Mouse (Mus musculus) erythroid progenitor cell, adult 5-6 weeks (primary cell): ENCODE data around the gene Por. TPM values are rescaled to one million over a fixed set of nuclear protein-coding genes. Genes with fewer than 3 reads are reported as not detected.

Source experiments
- ATAC-seq: replicated peaks from 2 replicates; pipeline ENCODE4 v1.8.0; 2016; ENCODE audit warnings: moderate number of reproducible peaks, mild to moderate bottlenecking, moderate TSS enrichment, inconsistent platforms; ENCODE audit not compliant: poor library complexity, low FRiP score, severe bottlenecking
- total RNA-seq, 2 experiments: library from RNA; stranded (forward) in 1 of 2; stranded (reverse) in 1 of 2; fragments of 150-400 nt in 1 of 2; fragments of 186-747, 209-891 nt in 1 of 2; gene quantifications; 2 replicates each; pipeline versions ENCODE4 v1.2.3 to v1.2.4; 2015 to 2017; ENCODE audit warnings: low replicate concordance in 2 of 2

Por gene
- total RNA-seq, 2 experiments from 2014 or later = 7.1 to 17.5 TPM

DNA sequence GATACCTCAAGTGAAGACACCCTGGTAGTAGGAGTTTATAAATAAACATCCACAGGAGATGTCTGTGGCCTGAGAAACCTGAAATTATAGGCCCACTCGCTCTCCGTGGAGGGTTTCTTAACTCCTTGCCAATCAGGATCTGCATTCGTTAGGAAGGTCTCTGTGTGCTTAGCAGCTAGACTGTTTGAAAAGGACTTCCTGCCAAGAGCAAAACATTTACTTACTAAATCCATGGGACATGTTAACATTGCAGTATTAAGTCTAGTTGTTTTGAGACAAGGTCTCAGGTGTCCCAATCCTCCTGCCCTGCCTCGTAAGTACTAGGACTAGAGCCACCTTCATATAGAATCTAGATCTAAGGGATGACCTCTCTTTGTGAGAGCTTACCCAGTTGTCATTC lies 21.4 kb downstream of the Por start:
- ATAC-seq = no peak

GRCm38 (mm10) chr5:135693281-135693853 lies 23.5 kb downstream of the Por start:
- no peak for ATAC-seq

GRCm38 (mm10) chr5:135695277-135695721 lies 25.5 kb downstream of the Por start:
- ATAC-seq = no peak

GRCm38 (mm10) chr5:135697711-135698111 lies 27.9 kb downstream of the Por start:
- ATAC-seq = no peak

GRCm38 (mm10) chr5:135701601-135702000 lies 31.8 kb downstream of the Por start:
- no peak for ATAC-seq

DNA sequence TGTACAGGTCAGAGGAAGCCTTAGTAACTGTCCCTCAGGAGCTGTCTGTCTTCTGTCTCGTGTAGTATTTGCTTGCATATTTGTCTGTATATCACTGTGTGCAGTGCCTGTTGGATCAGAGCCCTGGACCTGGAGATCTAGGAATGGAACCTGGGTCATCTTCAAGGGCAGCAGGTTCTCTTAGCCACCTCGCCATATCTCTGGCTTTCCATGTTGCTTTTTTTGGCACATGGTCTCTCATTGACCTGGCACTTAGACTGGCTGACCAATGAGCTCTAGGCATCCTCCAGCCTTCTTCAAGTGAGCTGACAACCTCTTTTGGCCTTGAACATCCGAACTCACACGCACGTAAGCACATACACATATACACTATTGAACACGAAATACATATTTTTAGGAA lies 32.4 kb downstream of the Por start:
- no peak for ATAC-seq

- ATAC-seq = no peak
Measured at GRCm38 (mm10) chr5:135702682-135703192, 32.9 kb downstream of the Por start.

DNA sequence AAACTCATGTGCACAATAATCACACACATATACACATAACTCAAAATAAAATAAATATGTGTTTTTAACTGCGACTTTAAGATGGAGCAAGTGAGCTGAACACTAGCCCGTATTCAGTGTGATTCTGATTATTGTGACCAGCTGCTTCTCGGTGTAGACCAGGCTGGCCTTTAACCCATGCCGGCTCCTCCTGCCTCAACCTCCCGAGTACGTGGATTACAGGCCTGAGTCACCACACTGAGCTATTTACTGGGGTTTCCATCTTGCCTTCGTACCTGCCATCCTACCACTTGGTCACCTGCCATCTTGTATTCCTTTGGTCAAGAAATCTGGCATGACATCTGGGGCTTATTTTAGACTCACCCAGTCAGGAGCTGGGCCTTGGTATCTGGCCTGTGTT lies 33.6 kb downstream of the Por start:
- no peak for ATAC-seq

DNA sequence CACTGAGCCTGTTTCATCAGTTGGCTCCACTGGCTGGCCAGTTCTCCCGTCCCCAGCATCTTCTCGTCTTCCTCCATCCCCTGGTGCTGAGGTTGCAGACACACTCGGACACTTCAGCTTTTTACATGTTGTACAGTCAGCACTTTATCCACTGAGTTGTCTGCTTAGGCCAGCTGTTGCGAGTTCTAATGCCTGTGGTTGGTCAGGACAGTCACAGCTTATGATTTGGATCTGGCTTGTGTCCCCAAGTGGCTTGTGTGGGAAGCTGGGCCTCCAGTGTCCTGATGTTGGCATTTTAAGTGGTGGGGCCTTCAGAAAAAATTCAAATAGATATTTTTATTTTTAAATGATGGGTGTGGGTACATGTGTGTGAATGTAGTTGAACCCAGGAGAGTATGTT lies 35.5 kb downstream of the Por start:
- ATAC-seq = no peak

GRCm38 (mm10) chr5:135707039-135707438 lies 37.2 kb downstream of the Por start:
- ATAC-seq = no peak

GRCm38 (mm10) chr5:135707855-135708254 lies 38.0 kb downstream of the Por start:
- ATAC-seq = no peak

DNA sequence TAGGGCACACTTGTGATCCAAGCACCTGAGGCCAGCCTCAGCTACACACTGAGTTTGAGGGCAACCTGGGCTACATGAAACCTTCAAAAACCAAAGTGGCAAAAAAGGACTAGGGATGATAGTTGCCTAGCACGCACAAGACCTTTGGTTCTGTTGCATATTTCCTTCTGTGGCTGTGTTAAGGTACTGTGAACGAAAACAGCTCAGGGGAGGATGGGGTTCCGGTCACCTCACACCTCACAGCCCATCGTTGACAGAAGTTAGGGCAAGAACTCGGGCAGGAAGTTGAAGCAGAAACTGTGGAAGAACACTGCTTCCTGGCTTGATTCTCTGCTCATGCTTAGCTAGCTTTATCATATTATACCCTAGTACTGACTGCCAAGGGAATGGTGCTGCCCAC lies 39.9 kb downstream of the Por start:
- ATAC-seq = no peak

GRCm38 (mm10) chr5:135710599-135711214 lies 40.9 kb downstream of the Por start:
- ATAC-seq = no peak

GRCm38 (mm10) chr5:135711582-135712355 lies 41.9 kb downstream of the Por start:
- ATAC-seq = no peak

DNA sequence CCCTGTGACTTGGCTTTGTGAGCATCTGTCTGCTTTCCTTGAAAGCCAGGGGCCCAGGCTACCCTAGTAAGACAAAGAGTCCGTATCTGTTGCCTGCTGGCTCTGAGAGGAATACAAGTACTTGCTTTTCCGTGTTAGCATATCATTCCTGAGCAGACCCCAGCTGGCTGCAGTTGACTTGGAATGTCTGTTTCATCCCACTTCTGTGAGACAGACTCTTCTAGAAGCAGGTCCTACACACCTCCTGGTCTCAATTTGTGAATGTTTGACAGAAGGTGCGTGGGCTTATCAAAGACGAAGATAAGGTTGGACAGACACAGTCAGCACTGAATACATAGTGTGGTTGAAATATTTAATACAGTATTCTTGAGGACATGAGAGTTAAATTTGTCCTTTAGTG lies 43.0 kb downstream of the Por start:
- ATAC-seq = no peak

GRCm38 (mm10) chr5:135713441-135714218 lies 43.8 kb downstream of the Por start:
- ATAC-seq = no peak

- no peak for ATAC-seq
Measured at GRCm38 (mm10) chr5:135715624-135716023, 45.8 kb downstream of the Por start.

DNA sequence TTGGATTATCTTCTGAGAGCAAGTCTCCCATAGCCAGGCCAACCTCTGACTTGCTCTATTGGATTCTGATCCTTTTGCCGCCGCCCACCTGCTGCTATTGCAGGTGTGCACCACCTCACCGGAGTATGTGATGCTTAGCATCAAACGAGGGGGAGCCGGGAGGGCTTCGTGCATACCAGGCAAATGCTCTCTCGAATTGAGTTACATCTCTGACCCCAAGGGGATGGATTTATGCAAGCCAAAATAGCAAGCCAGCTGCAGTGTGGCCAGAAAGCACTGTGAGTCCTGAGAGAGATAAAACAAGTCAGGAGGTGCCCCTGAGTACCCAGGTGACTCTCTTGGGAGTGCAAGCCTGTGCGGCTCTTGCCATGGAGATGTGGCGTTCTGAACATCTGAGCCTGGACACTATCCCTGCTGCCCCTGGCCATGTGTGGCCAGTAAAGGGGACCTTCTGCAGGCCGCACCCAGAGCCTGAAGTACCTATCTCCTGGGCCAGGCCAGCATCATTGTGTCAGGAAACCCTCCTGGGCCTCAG lies 49.8 kb downstream of the Por start:
- ATAC-seq = no peak

DNA sequence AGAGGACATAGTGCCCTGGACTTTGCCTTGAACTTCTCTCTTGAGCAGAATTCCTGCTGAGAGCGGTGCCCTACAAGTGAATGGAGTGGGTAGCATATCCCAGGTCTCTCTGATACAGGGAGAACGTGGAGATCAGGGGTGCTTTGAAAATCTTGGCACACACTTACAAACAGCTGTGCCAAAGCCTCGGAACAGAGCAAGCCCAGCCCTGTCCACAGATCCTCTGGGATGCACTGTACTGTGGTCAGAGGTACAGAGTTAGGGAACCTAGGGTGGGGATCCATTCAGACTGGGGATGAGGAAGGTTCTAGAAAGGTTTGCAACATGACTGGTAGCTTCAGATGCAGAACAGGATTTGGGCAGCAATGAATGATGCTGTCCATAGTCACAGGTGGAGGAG lies 50.3 kb downstream of the Por start:
- ATAC-seq = no peak

DNA sequence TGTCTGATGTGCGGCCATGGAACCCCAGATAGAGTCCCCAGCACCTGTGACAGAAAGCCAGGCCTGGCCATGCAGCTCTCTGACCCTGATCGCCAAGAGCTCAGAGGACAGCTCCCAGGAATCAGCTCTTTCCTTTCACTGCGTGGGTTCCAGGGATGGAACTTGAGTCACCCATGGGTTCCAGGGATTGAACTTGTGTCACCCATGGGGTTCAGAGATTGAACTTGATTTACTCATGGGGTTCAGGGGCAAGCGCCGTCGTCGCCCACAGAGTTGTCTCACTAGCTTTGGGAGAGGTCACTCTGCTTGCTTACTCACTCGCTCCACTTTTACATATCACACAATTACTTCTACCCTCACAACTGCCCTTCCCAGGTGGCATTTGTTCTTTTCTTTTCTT lies 51.2 kb downstream of the Por start:
- no peak for ATAC-seq
